ENCODE assay signal across 17 mouse cellular contexts in genomic region chr3:28723534-28723933, GRCm38 (mm10). TPM values are rescaled to one million over a fixed set of nuclear protein-coding genes. Genes with fewer than 3 reads are reported as not detected.
DNase-seq lines count a peak whose midpoint lies in the region; ATAC-seq and TF ChIP-seq lines count a peak whose summit lies in the region.
"Had no signal": no experiment of that assay in that cellular context is flagged by ENCODE, and none has a peak within 500 bp of the region (broad histone marks: within the 10 kb centered on the region; RNA-seq: fewer than 3 reads in every experiment).

No protein-coding gene starts in this region.

- peak; percentile 61 for TF ChIP-seq CTCF in intestine, postnatal 0 days (IDR thresholded peaks at IDR 0.05; ENCODE audit: low read depth)
- TF ChIP-seq CTCF in lung, postnatal 0 days (IDR thresholded peaks at IDR 0.05): peak; percentile 37; the same call in 1 of the 2 replicates

- 0 out of 2 replicates have a peak, but pooled peaks cover 5% of the 10 kb centered on the region for H3K36me3 ChIP-seq in intestine, postnatal 0 days (ENCODE audit: control insufficient read depth, insufficient read depth)
- no peaks in the 10 kb centered on the region for H3K36me3 ChIP-seq in intestine, embryonic 15.5 days
- no peaks in the 10 kb centered on the region for H3K36me3 ChIP-seq in lung, postnatal 0 days (ENCODE audit: insufficient read depth, low read length)
- H3K36me3 ChIP-seq: heart, embryonic 15.5 days; hindbrain, embryonic 13.5 days; limb, embryonic 15.5 days had no signal

- no peak overlapping the region for H3K4me3 ChIP-seq in intestine, postnatal 0 days (ENCODE audit: low read depth, low read length)
- H3K4me3 ChIP-seq in intestine, embryonic 15.5 days (replicated peaks): no peak overlapping the region
- no peak overlapping the region for H3K4me3 ChIP-seq in lung, postnatal 0 days (ENCODE audit: low read depth, low read length)
- H3K4me3 ChIP-seq: heart, embryonic 15.5 days; hindbrain, embryonic 13.5 days; limb, embryonic 15.5 days; megakaryocyte, embryonic 14.5 days had no signal

- no peak overlapping the region for H3K4me2 ChIP-seq in intestine, postnatal 0 days (replicated peaks; ENCODE audit: low read depth)
- H3K4me2 ChIP-seq in intestine, embryonic 15.5 days (replicated peaks): no peak overlapping the region
- H3K4me2 ChIP-seq in lung, postnatal 0 days (replicated peaks; ENCODE audit: low read depth, low read length): no peak overlapping the region
- H3K4me2 ChIP-seq: heart, embryonic 15.5 days; hindbrain, embryonic 13.5 days; limb, embryonic 15.5 days had no signal

- no peak overlapping the region for H3K27ac ChIP-seq in intestine, postnatal 0 days (ENCODE audit: low read depth, low read length)
- no peak overlapping the region for H3K27ac ChIP-seq in intestine, embryonic 15.5 days
- H3K27ac ChIP-seq in lung, postnatal 0 days (ENCODE audit: low read length): no peak overlapping the region
- H3K27ac ChIP-seq: heart, embryonic 15.5 days; hindbrain, embryonic 13.5 days; limb, embryonic 15.5 days had no signal

- ATAC-seq in intestine, postnatal 0 days: no peak
- no peak for ATAC-seq in intestine, embryonic 15.5 days
- no peak for ATAC-seq in lung, postnatal 0 days
- no peak for ATAC-seq in megakaryocyte progenitor cell, adult 5-6 weeks (replicated peaks; ENCODE audit: poor library complexity)

- no peak for DNase-seq in lung, postnatal 0 days (ENCODE audit: low spot score)
- no peak for DNase-seq in lung, postnatal 14 days
- peak; percentile 34 for DNase-seq in ZHBTc4 (ENCODE audit: low read depth, low spot score)
- peak; percentile 21 for DNase-seq in thymus, postnatal 14 days
- DNase-seq in yolk sac, embryonic 10.5 days (ENCODE audit: low spot score): no peak
- DNase-seq: adrenal gland, adult 8-10 months; kidney, adult 8-10 months had no signal

- no peak overlapping the region for H3K9ac ChIP-seq in intestine, postnatal 0 days (ENCODE audit: low read depth, low read length)
- no peak overlapping the region for H3K9ac ChIP-seq in intestine, embryonic 15.5 days
- H3K9ac ChIP-seq in lung, postnatal 0 days (replicated peaks; ENCODE audit: low read depth): no peak overlapping the region
- H3K9ac ChIP-seq: heart, embryonic 15.5 days; hindbrain, embryonic 13.5 days; limb, embryonic 15.5 days had no signal

- no peak for TF ChIP-seq EP300 in lung, postnatal 0 days (IDR thresholded peaks at IDR 0.05)

- H3K4me1 ChIP-seq in intestine, postnatal 0 days (replicated peaks; ENCODE audit: control insufficient read depth, insufficient read depth, low read length): 0 out of 2 replicates have a peak, but pooled peaks cover 3% of the 10 kb centered on the region
- 0 out of 2 replicates have a peak, but pooled peaks cover 7% of the 10 kb centered on the region for H3K4me1 ChIP-seq in intestine, embryonic 15.5 days (replicated peaks)
- peaks cover 5% of the 10 kb centered on the region; the same call in 1 of the 2 replicates for H3K4me1 ChIP-seq in lung, postnatal 0 days (ENCODE audit: insufficient read depth, low read depth, low read length)
- H3K4me1 ChIP-seq: hindbrain, embryonic 13.5 days; limb, embryonic 15.5 days; megakaryocyte, embryonic 14.5 days had no signal

- no peaks in the 10 kb centered on the region for H3K9me3 ChIP-seq in intestine, postnatal 0 days (ENCODE audit: control insufficient read depth)
- H3K9me3 ChIP-seq in intestine, embryonic 15.5 days: no peaks in the 10 kb centered on the region
- H3K9me3 ChIP-seq in lung, postnatal 0 days (ENCODE audit: low read length): no peaks in the 10 kb centered on the region
- H3K9me3 ChIP-seq: heart, embryonic 15.5 days; hindbrain, embryonic 13.5 days; limb, embryonic 15.5 days; megakaryocyte, embryonic 14.5 days had no signal

- WGBS in intestine, postnatal 0 days: 71% methylated on average over 6 of the region's 6 CpGs
- 71% methylated on average over 6 of the region's 6 CpGs for WGBS in intestine, embryonic 15.5 days
- WGBS in lung, postnatal 0 days: 59% methylated on average over 6 of the region's 6 CpGs

- no peaks in the 10 kb centered on the region for H3K27me3 ChIP-seq in intestine, postnatal 0 days (replicated peaks; ENCODE audit: control insufficient read depth, insufficient read depth, low read length)
- no peaks in the 10 kb centered on the region for H3K27me3 ChIP-seq in intestine, embryonic 15.5 days (replicated peaks)
- H3K27me3 ChIP-seq in lung, postnatal 0 days (replicated peaks; ENCODE audit: insufficient read depth, low read length): no peaks in the 10 kb centered on the region
- H3K27me3 ChIP-seq: heart, embryonic 15.5 days; hindbrain, embryonic 13.5 days; limb, embryonic 15.5 days had no signal

RNA-seq across cellular contexts. Expression of gene Slc2a2, which starts 25.8 kb away (rescaled TPM):
- 106 TPM in 2 replicates for polyA plus RNA-seq in intestine, postnatal 0 days (2015; fragmentation: Nextera tagmentation; extraction: Ambion mirVana)
- polyA plus RNA-seq in intestine, embryonic 15.5 days (2015; fragmentation: Nextera tagmentation; extraction: Ambion mirVana): 6.4 and 7.8 TPM in 2 replicates
- 0.24 and 0.29 TPM in 2 replicates for polyA plus RNA-seq in lung, postnatal 0 days (2015; fragmentation: Nextera tagmentation; extraction: Ambion mirVana)
- not detected in 2 replicates for total RNA-seq in megakaryocyte progenitor cell, adult 5-6 weeks (2015)
- total RNA-seq in megakaryocyte progenitor cell, adult 5-6 weeks (2017): not detected in 2 replicates
- total RNA-seq: layer of hippocampus, adult 18-20 months; left cerebral cortex, postnatal 10 days; monocyte, adult 5-6 weeks had no signal

RNA-seq across cellular contexts. Expression of gene Eif5a2, which starts 57.5 kb away (rescaled TPM):
- 2.8 and 3.2 TPM in 2 replicates for polyA plus RNA-seq in intestine, postnatal 0 days (2015; fragmentation: Nextera tagmentation; extraction: Ambion mirVana)
- polyA plus RNA-seq in intestine, embryonic 15.5 days (2015; fragmentation: Nextera tagmentation; extraction: Ambion mirVana): 3.8 and 4.9 TPM in 2 replicates
- 4.7 and 6.2 TPM in 2 replicates for polyA plus RNA-seq in lung, postnatal 0 days (2015; fragmentation: Nextera tagmentation; extraction: Ambion mirVana)
- total RNA-seq in megakaryocyte progenitor cell, adult 5-6 weeks (2015): 2.1 and 3.0 TPM in 2 replicates
- 1.4 and 2.5 TPM in 2 replicates for total RNA-seq in megakaryocyte progenitor cell, adult 5-6 weeks (2017)

Comparison
In these comparisons a context has a peak if more than half of its experiments do, and no peak if none do; other contexts are left out.
1. RNA of gene Slc2a2, which starts 25.8 kb away (polyA plus RNA-seq): 106 TPM in intestine, postnatal 0 days; 6.4 to 7.8 TPM in intestine, embryonic 15.5 days and 0.24 to 0.29 TPM in lung, postnatal 0 days; every median in the first group is over 10 times any median in the second.
2. DNase-seq: peak in ZHBTc4 (single experiment) and thymus, postnatal 14 days (single experiment); none in lung, postnatal 0 days (single experiment), lung, postnatal 14 days (single experiment) and yolk sac, embryonic 10.5 days (single experiment).